Mouse (Mus musculus) kidney, adult 18-20 months (tissue): ENCODE measurements at regions not wholly inside any gene's neighbourhood (a gene's known extent, or its start where the extent isn't known, plus 50 kb on each side); places are given as distances from the start of the nearest gene placed in this dataset.

Experiments
- DNase-seq: peaks from one replicate; pipeline ENCODE4 v3.0.0; 2021

DNA sequence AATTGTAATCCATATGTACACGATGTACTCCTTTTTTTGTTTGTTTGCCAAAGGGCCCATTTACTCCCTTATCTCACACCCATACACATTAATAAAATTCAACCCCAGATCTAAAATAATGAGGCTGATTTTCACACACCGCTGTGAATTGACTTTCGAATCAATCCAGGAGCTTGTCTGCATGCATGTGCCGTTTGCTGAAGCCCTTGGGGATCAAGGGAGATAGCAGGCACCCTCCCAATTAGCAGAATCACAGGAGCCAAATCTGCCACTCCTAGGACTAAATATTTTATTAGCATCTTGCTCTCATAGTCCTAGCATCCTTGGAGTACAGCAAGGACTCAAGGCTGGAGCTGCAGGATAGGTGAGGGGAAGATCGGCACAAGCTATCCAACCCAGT lies 520.0 kb upstream of the Mpdz start:
- no peak for DNase-seq

DNA sequence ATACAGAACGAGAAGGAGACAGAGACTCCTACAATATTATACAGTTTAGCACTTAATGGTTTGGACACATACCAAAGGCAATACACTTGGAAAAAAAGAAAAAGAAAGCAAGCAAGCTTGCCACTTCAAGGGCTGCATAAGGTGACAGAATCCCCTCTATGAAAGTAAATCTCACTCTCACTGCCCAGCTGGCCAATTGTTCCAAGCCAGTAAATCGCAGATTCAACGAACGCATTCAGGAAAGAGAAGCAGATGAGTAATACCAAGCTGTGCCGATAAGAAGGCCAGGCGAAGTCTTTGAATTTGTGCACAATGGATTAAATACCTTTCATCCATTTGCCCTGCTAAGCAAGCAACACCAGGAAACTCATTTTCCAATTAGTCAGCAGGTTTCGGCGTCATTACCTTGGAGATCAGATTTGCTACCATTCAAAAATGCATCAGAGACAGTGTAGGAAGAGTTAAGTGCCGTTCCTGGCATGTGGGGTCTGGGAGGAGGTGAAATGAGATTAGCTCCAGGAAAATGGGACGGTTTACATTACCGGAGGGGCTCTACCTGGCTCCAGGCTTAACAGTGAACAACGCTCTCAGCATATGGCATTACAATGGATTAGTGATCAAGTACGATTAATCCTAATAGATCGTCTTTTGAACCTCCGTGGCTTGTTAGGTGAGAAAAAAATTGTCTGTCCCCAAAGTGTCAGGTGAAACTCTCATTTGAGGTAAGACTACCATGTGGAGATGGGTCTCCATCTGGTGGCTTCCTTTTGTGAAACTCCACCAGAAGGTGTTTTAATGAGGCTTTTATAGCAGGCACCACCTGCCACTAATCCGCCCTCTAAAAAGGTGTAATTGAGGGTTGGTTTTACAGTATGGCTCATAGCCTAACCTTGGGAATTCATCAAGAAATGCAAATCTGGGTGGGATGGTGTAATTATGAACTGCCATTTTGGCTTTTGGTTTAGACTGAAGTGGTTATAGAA lies 518.2 kb upstream of the Mpdz start:
- no peak for DNase-seq

DNA sequence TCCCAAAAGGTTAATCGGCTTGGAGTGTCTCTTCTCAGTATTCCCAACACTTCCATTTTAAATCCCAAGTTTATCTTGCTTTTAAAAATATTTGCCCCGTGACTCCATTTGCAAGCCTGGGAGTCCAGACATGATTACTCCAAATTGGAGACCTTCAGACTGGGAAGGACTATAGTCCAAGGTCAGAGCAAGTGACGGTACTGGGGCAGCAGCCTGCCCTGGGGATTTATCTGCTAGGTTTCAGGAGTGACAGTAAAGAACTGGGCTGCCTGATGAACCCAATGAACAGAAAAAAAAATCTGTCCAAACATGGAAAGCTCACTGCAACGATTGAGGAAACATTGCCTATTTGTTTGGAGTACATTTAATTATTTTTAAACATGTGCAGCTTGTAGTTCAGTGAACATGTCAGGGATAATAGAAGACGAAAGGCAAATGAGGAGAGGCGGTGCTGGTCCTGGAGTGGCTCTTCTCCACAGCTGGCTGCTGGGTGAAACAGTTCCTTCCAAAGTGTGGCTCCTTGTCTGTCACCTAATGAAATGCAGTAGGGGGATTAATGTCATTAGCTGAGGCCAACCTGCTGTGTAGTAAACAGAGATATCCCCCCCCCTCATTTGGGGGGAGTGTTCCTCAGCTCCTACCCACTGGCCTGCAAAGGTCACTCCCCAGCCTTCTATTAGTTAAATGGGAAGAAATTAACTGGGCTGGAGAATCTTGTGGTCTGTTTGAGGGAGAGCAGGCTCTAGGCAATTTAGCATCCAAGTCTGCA lies 514.5 kb upstream of the Mpdz start:
- no peak for DNase-seq

DNA sequence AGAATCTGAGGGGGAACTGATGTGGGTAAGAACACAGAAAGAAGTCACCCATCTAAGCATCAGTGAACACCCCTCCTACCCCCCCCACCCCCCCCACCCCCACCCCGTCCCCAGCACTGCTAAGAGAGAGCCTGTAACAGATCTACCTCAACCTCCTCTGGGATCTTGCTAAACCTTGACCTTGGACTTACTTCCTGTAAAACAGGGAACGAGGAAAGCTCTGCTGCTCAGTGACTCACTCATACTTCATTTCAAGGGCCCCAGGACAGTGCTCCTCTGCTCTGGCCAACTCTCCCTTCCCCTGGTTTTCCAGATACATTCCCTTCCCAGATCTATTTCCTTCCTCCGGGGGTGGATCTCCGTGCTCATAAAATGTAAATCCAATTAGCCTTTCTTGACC lies 510.4 kb upstream of the Mpdz start:
- no peak for DNase-seq

DNA sequence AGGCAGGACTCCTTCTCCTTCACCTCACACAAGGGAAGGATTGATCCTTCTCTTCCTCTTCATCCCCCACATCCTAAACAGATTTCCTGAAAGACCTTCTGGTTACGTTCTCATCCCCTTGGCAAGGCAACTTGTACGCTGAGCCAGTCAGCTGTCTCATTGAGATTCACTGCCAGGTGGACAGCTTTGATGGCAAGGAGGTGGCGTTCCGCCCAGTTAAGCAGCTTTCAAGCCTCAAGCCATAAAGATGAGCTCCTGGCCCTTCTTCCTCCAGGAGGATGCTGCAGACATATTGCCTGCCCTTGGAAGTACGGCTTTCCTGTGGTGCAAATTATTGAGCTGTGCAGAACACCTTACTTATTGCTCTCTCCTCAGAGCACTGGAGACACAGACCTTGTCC lies 494.8 kb upstream of the Mpdz start:
- DNase-seq = no peak

DNA sequence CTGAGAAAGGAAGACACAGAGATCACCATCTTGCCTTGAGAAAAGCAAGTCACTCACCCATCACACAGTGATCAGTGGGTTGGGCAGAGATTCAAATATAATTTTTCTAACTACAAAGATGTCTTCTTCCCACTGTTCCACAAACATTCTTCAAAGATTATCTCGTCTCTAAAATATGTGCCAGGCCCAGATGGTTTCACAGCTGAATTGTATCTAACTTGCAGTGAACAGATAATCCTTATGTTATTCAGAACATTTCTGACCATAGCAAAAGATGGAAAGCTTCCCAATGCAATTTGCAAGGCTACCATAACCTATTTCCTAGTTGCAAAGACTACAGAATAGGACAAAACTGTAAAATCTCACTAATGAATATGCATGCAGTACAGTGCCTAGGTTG lies 488.3 kb upstream of the Mpdz start:
- no peak for DNase-seq

DNA sequence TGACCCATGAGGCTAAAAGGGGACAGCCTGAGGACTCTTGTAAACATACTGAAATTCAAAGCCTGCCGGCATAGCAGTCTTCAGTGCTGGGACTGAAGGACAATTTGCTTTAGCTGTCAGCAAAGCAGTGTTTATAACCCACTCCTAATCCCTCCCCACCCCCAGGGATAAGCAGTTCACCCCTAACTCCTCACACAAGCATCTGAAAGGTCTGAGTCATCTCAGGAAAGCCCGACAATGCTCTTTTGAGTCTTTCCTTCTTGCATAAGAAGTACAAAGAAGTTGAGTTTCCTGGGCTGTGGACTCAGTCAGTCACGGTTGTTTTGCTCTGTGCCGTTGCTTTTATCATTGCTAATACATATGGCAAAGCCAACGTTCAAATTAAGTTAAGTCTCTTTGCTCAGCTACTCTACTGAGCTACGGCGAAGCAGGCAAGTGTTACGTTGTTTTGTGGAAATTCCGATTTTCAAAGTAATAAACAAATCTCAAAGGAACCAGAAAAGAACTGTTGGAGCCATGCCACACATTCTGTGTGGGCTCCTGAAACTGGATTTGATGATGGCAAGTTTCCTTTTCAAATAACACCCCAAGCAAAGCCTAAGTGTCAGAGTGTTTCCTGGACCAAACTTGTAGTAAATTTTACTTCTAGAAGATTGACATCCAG lies 486.1 kb upstream of the Mpdz start:
- no peak for DNase-seq

DNA sequence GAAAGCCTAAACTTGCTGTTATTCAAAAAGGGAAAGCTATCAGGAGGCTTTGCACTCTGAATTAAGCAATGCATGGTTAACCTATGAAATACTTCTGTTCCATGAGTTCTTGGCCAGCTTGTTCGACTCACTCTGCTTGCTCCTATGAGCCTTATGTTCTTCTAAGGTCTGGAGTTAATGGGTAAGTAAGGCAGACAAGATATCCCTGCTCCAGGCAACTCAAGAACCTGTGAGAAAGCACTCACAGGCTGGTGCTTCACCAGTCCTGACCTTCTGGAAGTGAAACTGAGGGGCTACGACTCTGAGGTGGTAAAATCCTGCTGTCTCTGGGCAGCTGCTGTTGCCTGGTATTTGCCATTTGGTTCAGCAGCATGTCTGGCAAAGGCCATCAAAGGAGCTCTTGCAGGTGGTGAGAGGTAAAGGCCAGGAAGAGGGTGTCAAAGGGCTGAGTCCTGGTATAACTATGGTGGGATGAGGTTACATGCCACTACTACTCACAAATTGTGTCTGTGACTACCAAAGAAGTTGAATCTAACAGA lies 484.6 kb upstream of the Mpdz start:
- DNase-seq = no peak

DNA sequence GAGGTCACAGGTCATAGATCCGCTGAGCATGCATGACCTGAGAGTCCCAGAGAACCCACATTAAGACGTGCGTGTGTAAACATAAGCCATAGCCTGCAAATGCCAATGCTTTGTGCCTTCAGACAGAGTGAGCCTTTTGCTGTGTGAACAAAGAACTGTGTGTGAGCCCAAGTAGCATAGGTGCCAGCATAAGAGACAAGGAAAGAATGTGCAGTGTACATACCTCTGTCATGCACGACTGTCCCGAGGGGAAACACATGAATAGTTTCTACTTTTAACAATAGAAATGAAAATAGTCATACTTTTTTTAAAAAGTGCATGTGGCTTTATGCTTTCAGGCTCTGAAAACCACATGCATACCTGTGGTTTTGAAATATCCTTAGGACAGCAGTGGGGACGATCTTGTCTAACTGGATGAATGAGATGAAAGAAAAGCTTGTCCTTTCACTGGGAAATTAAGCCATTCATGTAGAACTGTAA lies 484.1 kb upstream of the Mpdz start:
- no peak for DNase-seq

DNA sequence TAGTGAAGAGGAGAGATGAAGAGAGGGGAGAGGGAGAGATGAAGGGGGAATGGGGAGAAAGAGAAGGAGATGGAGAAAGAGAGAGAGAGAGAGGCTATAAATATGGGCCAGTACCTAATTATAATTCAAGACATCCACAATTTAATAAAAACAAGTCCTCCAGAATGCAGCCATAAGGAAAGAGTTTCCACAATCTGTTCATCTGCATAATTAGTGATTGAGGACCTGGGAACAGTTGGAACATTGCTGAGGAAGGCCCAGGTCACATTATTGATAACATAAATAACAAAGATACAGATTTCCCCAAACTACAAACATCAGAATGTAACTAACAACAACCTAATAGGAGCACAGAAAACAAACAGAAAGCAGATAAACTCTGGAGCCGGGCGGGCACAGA lies 483.0 kb upstream of the Mpdz start:
- DNase-seq = no peak

DNA sequence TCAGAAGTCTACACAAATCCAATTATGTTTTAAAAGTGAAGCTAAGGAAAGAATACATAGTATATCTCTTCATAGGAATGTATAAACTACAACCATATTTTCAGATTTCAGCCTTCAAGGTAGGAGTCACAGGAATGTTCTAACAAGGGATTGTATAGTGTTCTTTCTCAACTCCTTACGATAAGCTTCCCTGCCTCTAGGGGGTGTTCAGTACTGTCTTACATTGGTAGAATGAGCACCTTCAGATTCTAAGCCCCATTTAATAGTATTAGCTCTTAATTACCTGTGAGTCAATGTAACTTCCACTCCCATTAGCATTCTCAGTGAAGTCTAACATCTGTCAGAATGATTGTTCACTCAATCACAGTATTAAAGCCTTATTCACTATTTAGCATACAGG lies 481.5 kb upstream of the Mpdz start:
- DNase-seq = no peak

DNA sequence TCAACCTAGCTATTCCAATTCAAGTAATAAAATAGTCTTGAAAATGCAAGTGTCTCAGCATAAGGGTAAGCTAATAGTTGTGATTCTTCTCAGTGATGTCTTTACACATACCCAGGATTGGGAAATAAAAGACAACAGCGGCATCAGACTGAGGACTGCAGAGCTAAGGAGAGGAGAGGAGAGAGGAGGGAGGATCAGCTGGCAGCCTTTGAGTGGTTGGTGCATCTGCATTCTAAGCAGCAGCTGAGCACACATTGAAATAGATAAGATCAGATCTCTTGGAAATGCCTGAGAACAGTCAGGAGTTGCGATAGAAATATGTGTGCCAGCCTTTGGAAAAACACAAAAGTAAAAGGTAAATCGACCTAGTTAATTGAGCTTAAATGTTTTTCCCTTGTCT lies 480.3 kb upstream of the Mpdz start:
- no peak for DNase-seq

DNA sequence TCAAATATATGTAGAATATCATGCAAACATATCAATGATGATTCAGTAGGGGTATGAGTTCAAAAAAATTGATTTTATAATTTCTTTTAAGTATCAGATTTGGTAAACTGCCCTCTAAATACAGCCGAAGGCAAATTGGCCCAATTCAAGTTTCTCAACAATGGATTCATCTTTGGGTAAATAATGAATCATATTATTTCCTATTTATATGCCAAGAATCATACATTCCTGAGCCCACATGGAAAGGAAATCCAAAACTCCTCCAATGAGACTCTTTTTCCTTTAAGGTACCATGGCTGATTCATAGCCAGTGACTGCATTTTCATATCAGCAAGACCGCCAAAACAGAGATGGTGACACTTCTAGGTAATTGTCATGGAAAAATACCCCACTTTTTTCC lies 472.4 kb upstream of the Mpdz start:
- DNase-seq = no peak

DNA sequence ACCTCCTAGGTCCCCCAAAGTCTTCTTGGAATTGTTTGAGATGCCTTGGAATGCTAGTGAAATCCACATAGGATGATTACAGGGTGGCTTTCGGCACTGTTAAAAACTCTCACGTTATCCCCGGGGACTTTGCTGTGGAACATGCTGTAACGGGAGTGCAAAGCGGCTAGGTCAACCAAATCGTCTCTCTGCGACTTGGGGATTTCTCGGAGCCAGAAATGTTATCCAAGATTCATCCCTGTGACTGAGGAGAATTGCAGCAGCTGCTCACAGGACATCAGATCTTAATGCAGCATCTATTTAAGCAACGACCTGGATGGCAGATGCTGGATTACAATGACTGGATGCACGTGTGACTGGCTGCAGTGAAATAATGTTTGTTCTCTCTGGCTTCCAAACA lies 470.7 kb upstream of the Mpdz start:
- DNase-seq = no peak

DNA sequence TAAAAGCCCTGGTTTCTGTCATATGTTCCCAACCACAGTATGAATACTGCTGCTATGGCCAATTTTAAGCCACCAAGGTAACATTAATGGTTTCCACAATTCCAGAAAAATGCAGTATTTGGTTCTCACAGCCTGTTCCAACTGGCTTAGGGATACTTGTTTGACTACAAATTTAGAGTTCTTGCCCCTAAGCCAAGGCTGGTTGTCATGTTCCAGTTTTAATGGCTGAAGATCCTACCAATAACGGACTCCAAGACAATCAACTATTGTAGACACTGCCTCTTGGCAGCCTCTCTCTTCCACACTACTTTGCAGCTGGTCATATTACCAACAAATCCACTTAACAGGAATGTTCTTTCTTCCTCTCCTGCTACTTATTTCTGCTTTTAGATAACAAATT lies 470.0 kb upstream of the Mpdz start:
- DNase-seq = no peak

DNA sequence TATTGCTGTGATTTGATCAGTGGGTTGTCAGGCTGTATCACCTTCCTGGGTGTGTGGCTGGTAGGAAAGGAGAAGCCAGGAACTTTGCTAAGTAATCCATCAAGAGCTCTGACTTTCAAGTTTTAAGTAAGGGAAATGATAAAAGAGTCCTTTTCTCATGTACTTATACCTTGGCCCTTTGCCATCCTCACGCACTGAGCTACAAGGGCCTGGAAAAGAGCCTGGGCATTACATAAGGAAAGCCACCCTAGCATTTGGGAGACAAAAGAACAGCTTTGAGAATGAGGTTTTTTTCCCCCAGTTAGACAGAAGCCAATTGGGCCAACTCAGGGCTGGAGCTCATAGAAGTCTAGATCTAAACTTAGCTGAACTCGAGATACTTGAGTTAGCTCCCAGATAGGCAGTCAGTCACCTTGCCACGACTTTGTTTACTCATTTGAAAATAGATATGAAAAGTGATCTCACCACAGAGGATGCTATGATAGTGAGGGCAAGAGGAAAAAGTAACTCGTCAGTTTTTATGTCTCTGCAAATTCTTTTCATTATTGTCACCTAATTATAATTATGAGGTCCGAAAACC lies 457.4 kb upstream of the Mpdz start:
- DNase-seq = no peak

DNA sequence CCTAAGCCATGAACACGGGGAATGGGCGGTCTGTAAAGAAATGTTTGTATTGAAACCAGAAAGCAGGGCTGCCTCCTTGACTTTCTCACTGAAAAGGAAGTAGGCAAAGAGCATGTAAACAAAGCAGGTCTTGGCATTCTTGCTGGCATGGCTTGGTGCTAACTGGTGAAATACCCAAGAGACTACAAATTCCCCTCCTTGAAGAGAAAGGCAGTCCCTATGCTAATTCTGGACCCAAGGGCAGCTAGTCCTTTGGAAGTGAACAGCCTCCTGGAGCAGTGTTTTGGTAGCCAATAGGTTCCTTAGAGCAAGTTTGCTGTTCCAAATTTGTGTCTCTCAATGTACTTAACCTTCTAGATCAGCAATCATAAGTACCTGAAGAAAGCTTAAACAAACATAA lies 456.0 kb upstream of the Mpdz start:
- DNase-seq = no peak

DNA sequence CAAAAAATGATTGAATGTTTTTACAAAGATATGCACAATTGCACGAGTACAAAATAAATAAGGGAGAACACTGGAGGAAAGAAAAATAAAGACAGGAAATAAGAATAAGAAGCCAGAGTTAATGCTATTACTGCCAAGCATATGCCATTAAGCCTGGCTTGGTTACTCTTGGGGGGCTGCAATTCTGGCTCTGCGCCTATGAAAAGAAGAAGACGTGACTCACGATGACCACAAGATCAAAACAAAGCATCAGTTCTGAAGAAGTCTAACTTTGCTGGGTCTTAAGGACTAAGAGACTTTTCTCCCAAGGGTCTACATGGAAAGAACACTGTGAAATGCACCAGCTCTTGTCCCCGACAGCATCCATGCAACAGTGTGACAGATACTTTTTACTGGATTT lies 454.8 kb upstream of the Mpdz start:
- DNase-seq = no peak

DNA sequence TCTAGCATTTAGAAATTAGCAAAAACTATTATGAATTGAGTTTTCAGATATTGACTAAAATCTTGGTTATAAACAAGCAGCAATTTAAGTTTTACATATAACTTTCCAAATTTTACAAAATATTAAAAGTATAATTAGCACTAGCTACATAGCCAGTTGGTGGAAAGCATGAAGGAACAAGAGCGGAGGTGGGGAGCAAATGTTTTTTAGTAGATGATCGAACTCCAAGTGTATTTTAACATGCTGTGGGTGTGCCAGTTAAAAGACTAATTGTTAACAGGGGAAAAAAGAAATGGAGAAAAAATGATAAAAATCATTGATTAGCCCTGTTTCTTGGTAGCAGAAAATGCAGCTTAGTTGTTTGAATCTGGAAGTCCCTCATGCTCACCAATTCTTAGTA lies 426.3 kb upstream of the Mpdz start:
- DNase-seq = no peak

DNA sequence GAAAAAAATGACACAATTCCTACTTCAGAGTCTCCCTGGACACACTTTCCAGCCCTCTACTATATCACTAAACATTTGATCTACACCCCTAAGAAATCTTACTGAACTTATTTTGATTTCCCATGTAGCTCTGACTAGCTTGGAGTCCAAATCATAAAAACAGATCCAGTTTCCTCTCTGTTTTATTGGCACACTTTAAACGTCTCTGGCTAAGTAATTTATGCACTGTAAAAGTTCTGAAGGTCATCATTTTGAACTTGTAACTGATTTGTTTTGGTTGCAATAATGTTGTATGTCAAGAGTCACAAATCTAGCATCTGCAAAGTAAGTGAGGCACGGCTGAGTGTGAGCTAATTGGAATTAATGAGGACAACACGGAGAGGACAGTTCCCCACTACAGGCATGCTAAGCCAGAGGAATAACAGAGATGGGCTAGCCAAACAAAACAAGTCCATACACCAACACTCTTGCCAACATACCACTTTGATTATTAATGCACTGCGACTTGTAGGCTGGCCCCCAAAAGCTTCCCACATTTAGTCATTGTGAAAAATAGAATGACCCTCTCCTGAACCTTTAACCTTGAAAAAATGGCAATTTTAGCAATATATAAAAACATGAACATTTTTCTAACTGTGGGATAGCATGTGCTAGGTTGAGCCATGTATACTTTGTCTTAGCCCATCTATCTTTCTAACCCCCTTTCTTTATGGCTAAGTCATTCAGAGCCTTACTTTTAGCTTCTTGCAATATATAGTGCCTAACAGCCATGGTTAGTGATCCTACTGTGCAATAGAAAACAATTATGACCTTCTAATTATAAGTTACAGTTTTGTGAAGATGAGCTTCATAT lies 399.3 kb upstream of the Mpdz start:
- no peak for DNase-seq

DNA sequence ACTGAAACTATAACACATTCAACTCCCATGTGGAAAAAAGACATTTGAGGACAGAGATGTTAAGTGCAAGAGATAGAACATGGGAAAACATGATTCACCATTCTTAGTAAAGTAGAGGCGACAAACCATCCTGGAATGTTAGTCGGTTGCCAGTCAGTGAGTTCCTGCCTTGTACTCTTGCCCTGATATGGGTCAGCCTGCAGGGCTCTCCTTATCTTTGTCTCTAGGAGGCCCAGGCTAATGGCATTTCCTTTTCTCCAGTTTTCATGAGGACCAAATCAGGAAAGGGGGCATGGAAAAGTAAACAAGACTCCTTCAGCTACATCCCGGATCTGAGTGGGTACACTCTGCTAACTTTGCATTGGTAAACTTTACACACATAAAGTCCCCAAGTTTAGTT lies 387.4 kb upstream of the Mpdz start:
- DNase-seq = no peak

DNA sequence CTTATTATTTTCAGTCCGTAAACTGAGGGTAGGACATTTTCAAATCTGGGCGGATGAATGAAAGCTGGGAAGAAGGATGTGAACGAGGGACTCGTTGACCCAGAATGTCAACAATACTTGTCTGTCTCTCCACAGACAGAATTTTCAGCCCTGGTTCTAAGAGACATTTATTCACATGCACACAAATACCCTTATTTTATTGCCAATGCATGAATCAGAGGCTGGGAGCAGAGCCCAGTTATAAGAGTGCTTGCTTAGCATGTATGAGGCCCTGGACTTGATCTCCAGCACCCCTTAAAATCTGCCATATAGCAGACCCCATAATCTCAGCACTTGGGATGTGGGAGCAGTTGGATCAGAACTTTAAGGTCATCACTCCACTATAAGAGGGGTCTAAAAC lies 384.8 kb upstream of the Mpdz start:
- no peak for DNase-seq
